Mouse (Mus musculus): ENCODE data around the gene Myo7a. TPM values are rescaled to one million over a fixed set of nuclear protein-coding genes. Genes with fewer than 3 reads are reported as not detected.

Myo7a gene
- polyA plus RNA-seq, 1 experiment from 2014 or later = 7.6 TPM

DNA sequence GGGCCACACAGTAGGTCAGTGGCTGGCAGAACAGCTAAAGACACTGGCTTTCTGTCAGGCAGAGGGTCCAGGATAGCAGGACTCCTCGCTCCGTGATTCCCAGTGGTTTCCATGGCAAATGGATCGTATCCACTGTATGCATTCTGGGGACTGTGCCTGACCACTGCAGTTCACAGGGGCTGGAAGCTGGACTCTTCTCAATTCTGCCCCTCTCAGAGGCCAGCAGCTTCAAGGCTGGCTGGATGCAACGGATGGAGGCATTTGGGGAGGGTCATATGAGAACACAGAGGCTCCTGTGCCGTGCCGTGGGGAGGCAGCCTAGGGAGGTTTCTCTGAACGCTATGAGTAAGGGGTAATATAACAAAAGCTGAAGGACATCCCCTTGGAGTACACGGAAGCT lies 22.9 kb upstream of the Myo7a start:
- Histone ChIP-seq H3K4me3 (ENCODE audit: control insufficient read depth in 1 of 2, insufficient read depth in 1 of 2, low read depth in 1 of 2, low read length in 2 of 2) (no peak overlapping the region), H3K27ac (replicated peaks in 1 of 2; ENCODE audit: control insufficient read depth in 1 of 2, insufficient read depth in 1 of 2, low read depth in 2 of 2, low read length in 2 of 2) (no peak overlapping the region), H3K4me1 (ENCODE audit: control insufficient read depth in 2 of 2, insufficient read depth in 2 of 2, low read length in 2 of 2) (peaks cover 16 to 21% of the 10 kb centered on the region in 2 experiments), H3K9ac (ENCODE audit: low read length) (no peak overlapping the region), H3K9me3 (ENCODE audit: control insufficient read depth, low read length) (no peaks in the 10 kb centered on the region), H3K27me3 (ENCODE audit: control insufficient read depth, insufficient read depth, low read length) (no peaks in the 10 kb centered on the region), H3K4me2 (ENCODE audit: low read length) (no peak overlapping the region), H3K36me3 (ENCODE audit: control insufficient read depth, insufficient read depth, low read length) (no peaks in the 10 kb centered on the region)
- ATAC-seq (ENCODE audit: insufficient number of reproducible peaks, insufficient read depth, low FRiP score, low read depth) = no peak
- WGBS = 79% methylated on average over 8 of the region's 8 CpGs

- 55% methylated on average over 3 of the region's 3 CpGs for WGBS
- no peak overlapping the region for H3K4me3 ChIP-seq (ENCODE audit: control insufficient read depth in 1 of 2, insufficient read depth in 1 of 2, low read depth in 1 of 2, low read length in 2 of 2)
- H3K27ac ChIP-seq (replicated peaks in 1 of 2; ENCODE audit: control insufficient read depth in 1 of 2, insufficient read depth in 1 of 2, low read depth in 2 of 2, low read length in 2 of 2) = no peak overlapping the region
- H3K9me3 ChIP-seq (ENCODE audit: control insufficient read depth, low read length) = no peaks in the 10 kb centered on the region
- no peaks in the 10 kb centered on the region for H3K36me3 ChIP-seq (ENCODE audit: control insufficient read depth, insufficient read depth, low read length)
- no peak overlapping the region for H3K9ac ChIP-seq (ENCODE audit: low read length)
- H3K27me3 ChIP-seq (ENCODE audit: control insufficient read depth, insufficient read depth, low read length) = no peaks in the 10 kb centered on the region
- H3K4me1 ChIP-seq (ENCODE audit: control insufficient read depth in 2 of 2, insufficient read depth in 2 of 2, low read length in 2 of 2) = peaks cover 16 to 21% of the 10 kb centered on the region in 2 experiments
- no peak overlapping the region for H3K4me2 ChIP-seq (ENCODE audit: low read length)
- ATAC-seq (ENCODE audit: insufficient number of reproducible peaks, insufficient read depth, low FRiP score, low read depth) = no peak
These were observed 21.9 kb upstream of the Myo7a start for GRCm38 (mm10) chr7:98141206-98141605.

- no peaks in the 10 kb centered on the region for H3K9me3 ChIP-seq (ENCODE audit: control insufficient read depth, low read length)
- no peak overlapping the region for H3K4me3 ChIP-seq (ENCODE audit: control insufficient read depth in 1 of 2, insufficient read depth in 1 of 2, low read depth in 1 of 2, low read length in 2 of 2)
- peak overlapping the region; percentile 53 to 73 for H3K27ac ChIP-seq (replicated peaks in 1 of 2; ENCODE audit: control insufficient read depth in 1 of 2, insufficient read depth in 1 of 2, low read depth in 2 of 2, low read length in 2 of 2)
- peak overlapping the region; percentile 21; the same call in 1 of the 2 replicates for H3K9ac ChIP-seq (ENCODE audit: low read length)
- no peaks in the 10 kb centered on the region for H3K36me3 ChIP-seq (ENCODE audit: control insufficient read depth, insufficient read depth, low read length)
- 0 out of 2 replicates have a peak, but pooled peaks have one; percentile 19 for ATAC-seq (ENCODE audit: insufficient number of reproducible peaks, insufficient read depth, low FRiP score, low read depth)
- 2% methylated on average over 2 of the region's 2 CpGs for WGBS
- no peaks in the 10 kb centered on the region for H3K27me3 ChIP-seq (ENCODE audit: control insufficient read depth, insufficient read depth, low read length)
- no peak overlapping the region for H3K4me2 ChIP-seq (ENCODE audit: low read length)
- H3K4me1 ChIP-seq (ENCODE audit: control insufficient read depth in 2 of 2, insufficient read depth in 2 of 2, low read length in 2 of 2) = peaks cover 16 to 21% of the 10 kb centered on the region in 2 experiments
These were observed 21.3 kb upstream of the Myo7a start for GRCm38 (mm10) chr7:98140597-98140996.

DNA sequence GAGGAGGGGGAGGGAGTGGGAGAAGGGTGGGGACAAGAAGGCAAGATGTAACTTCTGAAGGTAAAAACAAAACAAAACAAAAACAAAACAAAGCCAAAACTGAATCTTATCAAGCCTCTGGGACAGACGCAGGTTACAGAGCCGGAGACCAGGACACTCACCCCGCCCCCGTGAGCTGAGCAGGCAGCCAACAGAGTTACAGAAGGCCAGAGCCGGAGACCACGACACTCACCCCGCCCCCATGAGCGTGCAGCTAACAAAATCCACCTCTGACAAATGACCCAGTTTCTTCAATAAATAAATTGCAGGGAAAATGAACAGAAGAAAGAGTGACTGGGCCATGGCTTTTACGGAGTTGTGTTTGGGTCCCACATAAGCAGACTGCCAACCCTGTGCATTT lies 19.9 kb upstream of the Myo7a start:
- Histone ChIP-seq H3K4me1 (ENCODE audit: control insufficient read depth in 2 of 2, insufficient read depth in 2 of 2, low read length in 2 of 2) (peaks cover 16 to 21% of the 10 kb centered on the region in 2 experiments), H3K9me3 (ENCODE audit: control insufficient read depth, low read length) (no peaks in the 10 kb centered on the region), H3K36me3 (ENCODE audit: control insufficient read depth, insufficient read depth, low read length) (no peaks in the 10 kb centered on the region), H3K27me3 (ENCODE audit: control insufficient read depth, insufficient read depth, low read length) (no peaks in the 10 kb centered on the region), H3K4me2 (ENCODE audit: low read length) (peak overlapping the region; percentile 43), H3K27ac (replicated peaks in 1 of 2; ENCODE audit: control insufficient read depth in 1 of 2, insufficient read depth in 1 of 2, low read depth in 2 of 2, low read length in 2 of 2) (peak overlapping the region in 1 of 2 experiments; percentile 19; a peak in 1 of 4 replicates), H3K9ac (ENCODE audit: low read length) (no peak overlapping the region), H3K4me3 (ENCODE audit: control insufficient read depth in 1 of 2, insufficient read depth in 1 of 2, low read depth in 1 of 2, low read length in 2 of 2) (no peak overlapping the region)
- no peak for ATAC-seq (ENCODE audit: insufficient number of reproducible peaks, insufficient read depth, low FRiP score, low read depth)
- WGBS = 10% methylated on average over 9 of the region's 9 CpGs

DNA sequence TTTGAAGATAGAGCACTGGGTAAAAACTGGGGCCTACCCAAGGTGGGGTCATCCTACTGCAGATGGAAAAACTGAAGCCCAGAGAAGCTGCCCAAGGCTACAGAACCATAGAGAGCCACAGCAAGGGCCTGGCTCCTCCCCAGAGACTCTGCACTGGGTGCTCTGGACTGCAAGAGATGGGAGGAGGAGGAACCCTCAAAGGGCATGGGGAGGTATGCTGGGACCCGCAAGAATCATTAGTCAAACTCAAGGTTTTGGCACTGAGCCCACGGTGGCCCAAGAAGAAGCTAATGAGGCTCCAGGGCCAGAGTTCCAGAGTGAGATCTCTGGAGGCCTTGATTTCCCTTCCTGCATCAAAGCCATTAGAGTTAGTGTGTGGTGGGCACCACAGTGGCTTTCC lies 18.7 kb upstream of the Myo7a start:
- Histone ChIP-seq H3K27me3 (ENCODE audit: control insufficient read depth, insufficient read depth, low read length) (no peaks in the 10 kb centered on the region), H3K27ac (replicated peaks in 1 of 2; ENCODE audit: control insufficient read depth in 1 of 2, insufficient read depth in 1 of 2, low read depth in 2 of 2, low read length in 2 of 2) (no peak overlapping the region), H3K4me1 (ENCODE audit: control insufficient read depth in 2 of 2, insufficient read depth in 2 of 2, low read length in 2 of 2) (peaks cover 16 to 21% of the 10 kb centered on the region in 2 experiments), H3K9me3 (ENCODE audit: control insufficient read depth, low read length) (no peaks in the 10 kb centered on the region), H3K9ac (ENCODE audit: low read length) (no peak overlapping the region), H3K4me3 (ENCODE audit: control insufficient read depth in 1 of 2, insufficient read depth in 1 of 2, low read depth in 1 of 2, low read length in 2 of 2) (no peak overlapping the region), H3K36me3 (ENCODE audit: control insufficient read depth, insufficient read depth, low read length) (no peaks in the 10 kb centered on the region), H3K4me2 (ENCODE audit: low read length) (no peak overlapping the region)
- ATAC-seq (ENCODE audit: insufficient number of reproducible peaks, insufficient read depth, low FRiP score, low read depth) = no peak
- WGBS = 67% methylated on average over 2 of the region's 2 CpGs

GRCm38 (mm10) chr7:98137583-98137982 lies 18.3 kb upstream of the Myo7a start:
- Histone ChIP-seq H3K4me1 (ENCODE audit: control insufficient read depth in 2 of 2, insufficient read depth in 2 of 2, low read length in 2 of 2) (peaks cover 16 to 21% of the 10 kb centered on the region in 2 experiments), H3K27ac (replicated peaks in 1 of 2; ENCODE audit: control insufficient read depth in 1 of 2, insufficient read depth in 1 of 2, low read depth in 2 of 2, low read length in 2 of 2) (no peak overlapping the region), H3K4me3 (ENCODE audit: control insufficient read depth in 1 of 2, insufficient read depth in 1 of 2, low read depth in 1 of 2, low read length in 2 of 2) (no peak overlapping the region), H3K9ac (ENCODE audit: low read length) (no peak overlapping the region), H3K27me3 (ENCODE audit: control insufficient read depth, insufficient read depth, low read length) (no peaks in the 10 kb centered on the region), H3K9me3 (ENCODE audit: control insufficient read depth, low read length) (no peaks in the 10 kb centered on the region), H3K4me2 (ENCODE audit: low read length) (no peak overlapping the region), H3K36me3 (ENCODE audit: control insufficient read depth, insufficient read depth, low read length) (no peaks in the 10 kb centered on the region)
- WGBS = 55% methylated on average over 3 of the region's 3 CpGs
- no peak for ATAC-seq (ENCODE audit: insufficient number of reproducible peaks, insufficient read depth, low FRiP score, low read depth)

DNA sequence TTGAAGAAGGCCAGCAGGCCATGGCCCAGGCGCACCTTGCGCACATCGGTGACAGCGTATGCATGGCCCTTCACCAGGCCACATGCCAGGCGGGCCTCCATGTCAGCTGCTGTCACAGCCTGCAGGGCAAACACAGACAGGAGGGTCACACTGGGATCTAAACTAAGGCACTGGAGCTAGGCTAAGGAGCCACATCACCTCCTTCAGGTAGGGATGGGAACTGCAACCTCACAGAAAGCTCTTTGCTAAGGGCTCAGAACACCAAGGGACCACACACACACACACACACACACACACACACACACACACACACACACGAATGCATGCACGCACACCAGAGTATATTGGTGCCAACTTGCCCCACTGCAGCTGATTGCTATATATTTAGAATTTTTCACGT lies 12.4 kb upstream of the Myo7a start:
- Histone ChIP-seq H3K4me2 (ENCODE audit: low read length) (no peak overlapping the region), H3K9me3 (ENCODE audit: control insufficient read depth, low read length) (no peaks in the 10 kb centered on the region), H3K4me3 (ENCODE audit: control insufficient read depth in 1 of 2, insufficient read depth in 1 of 2, low read depth in 1 of 2, low read length in 2 of 2) (no peak overlapping the region), H3K4me1 (ENCODE audit: control insufficient read depth in 2 of 2, insufficient read depth in 2 of 2, low read length in 2 of 2) (no peaks in the 10 kb centered on the region), H3K27ac (replicated peaks in 1 of 2; ENCODE audit: control insufficient read depth in 1 of 2, insufficient read depth in 1 of 2, low read depth in 2 of 2, low read length in 2 of 2) (no peak overlapping the region), H3K27me3 (ENCODE audit: control insufficient read depth, insufficient read depth, low read length) (no peaks in the 10 kb centered on the region), H3K9ac (ENCODE audit: low read length) (no peak overlapping the region), H3K36me3 (ENCODE audit: control insufficient read depth, insufficient read depth, low read length) (no peaks in the 10 kb centered on the region)
- ATAC-seq (ENCODE audit: insufficient number of reproducible peaks, insufficient read depth, low FRiP score, low read depth) = no peak
- WGBS = 93% methylated on average over 8 of the region's 8 CpGs

GRCm38 (mm10) chr7:98125473-98125872 lies 6.1 kb upstream of the Myo7a start:
- H3K27ac ChIP-seq (replicated peaks in 1 of 2; ENCODE audit: control insufficient read depth in 1 of 2, insufficient read depth in 1 of 2, low read depth in 2 of 2, low read length in 2 of 2) = no peak overlapping the region
- ATAC-seq (ENCODE audit: insufficient number of reproducible peaks, insufficient read depth, low FRiP score, low read depth) = no peak
- H3K4me1 ChIP-seq (ENCODE audit: control insufficient read depth in 2 of 2, insufficient read depth in 2 of 2, low read length in 2 of 2) = 0 out of 4 replicates have a peak, but pooled peaks cover 0 to 4% of the 10 kb centered on the region in 2 experiments
- no peaks in the 10 kb centered on the region for H3K27me3 ChIP-seq (ENCODE audit: control insufficient read depth, insufficient read depth, low read length)
- WGBS = 26% methylated on average over 5 of the region's 5 CpGs
- H3K4me2 ChIP-seq (ENCODE audit: low read length) = no peak overlapping the region
- no peak overlapping the region for H3K9ac ChIP-seq (ENCODE audit: low read length)
- H3K36me3 ChIP-seq (ENCODE audit: control insufficient read depth, insufficient read depth, low read length) = no peaks in the 10 kb centered on the region
- H3K4me3 ChIP-seq (ENCODE audit: control insufficient read depth in 1 of 2, insufficient read depth in 1 of 2, low read depth in 1 of 2, low read length in 2 of 2) = no peak overlapping the region
- H3K9me3 ChIP-seq (ENCODE audit: control insufficient read depth, low read length) = no peaks in the 10 kb centered on the region

Data from heart, embryonic 14.5 days (tissue).